Mouse (Mus musculus) kidney, embryonic 15.5 days (tissue): ENCODE results near the gene Pkdrej. TPM values are rescaled to one million over a fixed set of nuclear protein-coding genes. Genes with fewer than 3 reads are reported as not detected.

Source experiments
- polyA plus RNA-seq: library from polyadenylated mRNA; unstranded; fragments of >200 nt; fragmentation: Nextera tagmentation; extraction: Ambion mirVana; gene quantifications from 2 replicates; pipeline ENCODE4 v1.2.1, GENCODE M21; 2015

Gene Pkdrej
- polyA plus RNA-seq, 1 experiment from 2014 or later = 0.14 TPM

Other genes with a start within 250 kb of the Pkdrej start
- 16.3 and 16.8 TPM in 2 replicates for gene Wnt7b, start 239.3 kb downstream of the Pkdrej start, polyA plus RNA-seq
- 3.9 and 5.0 TPM in 2 replicates for gene Ppara, start 86.8 kb downstream of the Pkdrej start, polyA plus RNA-seq
- 29.5 and 32.5 TPM in 2 replicates for gene Cdpf1, start 10.0 kb downstream of the Pkdrej start, polyA plus RNA-seq
- gene Ttc38, start 10.6 kb upstream of the Pkdrej start, polyA plus RNA-seq = 6.3 and 6.7 TPM in 2 replicates
- gene Gtse1, start 38.0 kb upstream of the Pkdrej start, polyA plus RNA-seq = 30.3 and 30.8 TPM in 2 replicates
- gene Trmu, start 57.6 kb upstream of the Pkdrej start, polyA plus RNA-seq = 39.4 and 50.4 TPM in 2 replicates
- gene Celsr1, start 212.0 kb upstream of the Pkdrej start, polyA plus RNA-seq = 3.7 and 3.9 TPM in 2 replicates
- gene Gramd4, start 236.0 kb upstream of the Pkdrej start, polyA plus RNA-seq = 14.1 and 17.4 TPM in 2 replicates